Mouse (Mus musculus): Measurements from ENCODE around the gene Xdh.
"Not testable (repeated sequence)": the region's sequence is repeated elsewhere in the genome, so short reads cannot be mapped to it uniquely, and the experiment has no call there.

Xdh gene

GRCm38 (mm10) chr17:73881295-73881694, 68.7 kb downstream of the Xdh start:
- no peak for DNase-seq (ENCODE audit: low read depth, low spot score)

- DNase-seq (ENCODE audit: low read depth, low spot score): no peak
Observed at GRCm38 (mm10) chr17:73880286-73880685, 69.7 kb downstream of the Xdh start.

- DNase-seq (ENCODE audit: low read depth, low spot score): no peak
Observed at GRCm38 (mm10) chr17:73879262-73879916, 70.6 kb downstream of the Xdh start.

GRCm38 (mm10) chr17:73875674-73876073, 74.3 kb downstream of the Xdh start:
- no peak for DNase-seq (ENCODE audit: low read depth, low spot score)

- DNase-seq (ENCODE audit: low read depth, low spot score): no peak
Observed at GRCm38 (mm10) chr17:73875268-73875667, 74.7 kb downstream of the Xdh start.

GRCm38 (mm10) chr17:73870956-73871605, 78.9 kb downstream of the Xdh start:
- no peak for DNase-seq (ENCODE audit: low read depth, low spot score)

- DNase-seq (ENCODE audit: low read depth, low spot score): no peak
Observed at GRCm38 (mm10) chr17:73869008-73869685, 80.8 kb downstream of the Xdh start.

- DNase-seq (ENCODE audit: low read depth, low spot score): no peak
Observed at GRCm38 (mm10) chr17:73853717-73854116, 96.3 kb downstream of the Xdh start.

- no peak for DNase-seq (ENCODE audit: low read depth, low spot score)
Observed at GRCm38 (mm10) chr17:73853041-73853440, 97.0 kb downstream of the Xdh start.

- no peak for DNase-seq (ENCODE audit: low read depth, low spot score)
Observed at GRCm38 (mm10) chr17:73847399-73847798, 102.6 kb downstream of the Xdh start.

- DNase-seq (ENCODE audit: low read depth, low spot score): no peak
Observed at GRCm38 (mm10) chr17:73845632-73846031, 104.4 kb downstream of the Xdh start.

GRCm38 (mm10) chr17:73842963-73843362, 107.0 kb downstream of the Xdh start:
- no peak for DNase-seq (ENCODE audit: low read depth, low spot score)

- not testable (repeated sequence) for DNase-seq (ENCODE audit: low read depth, low spot score)
Observed at GRCm38 (mm10) chr17:73839876-73840275, 110.1 kb downstream of the Xdh start.

GRCm38 (mm10) chr17:73839086-73839835, 110.7 kb downstream of the Xdh start:
- DNase-seq (ENCODE audit: low read depth, low spot score): no peak

- no peak for DNase-seq (ENCODE audit: low read depth, low spot score)
Observed at GRCm38 (mm10) chr17:73837244-73837643, 112.8 kb downstream of the Xdh start.

GRCm38 (mm10) chr17:73836601-73837000, 113.4 kb downstream of the Xdh start:
- DNase-seq (ENCODE audit: low read depth, low spot score): no peak
